Mouse (Mus musculus) CH12.LX (cell line): ENCODE data around the gene Polk.

Experiments
- CTCF ChIP-seq, 2 experiments: IDR thresholded peaks in 1 of 2; conservative IDR thresholded peaks in 1 of 2; 2 replicates each; pipeline ENCODE4 v1.5.1; 2011 to 2012; ENCODE audit warnings: low read depth in 2 of 2, low read length in 2 of 2, improper control_type of control experiment in 1 of 2, inconsistent platforms in 1 of 2, mild to moderate bottlenecking in 1 of 2, moderate library complexity in 1 of 2
- EP300 ChIP-seq: IDR thresholded peaks from 2 replicates; pipeline ENCODE4 v1.6.1; 2011; ENCODE audit warnings: low read length, improper control_type of control experiment
- ETS1 ChIP-seq: conservative IDR thresholded peaks from 2 replicates; pipeline ENCODE4 v1.6.1; 2012; ENCODE audit warnings: low read depth, mild to moderate bottlenecking, inconsistent platforms, low read length, improper control_type of control experiment, moderate library complexity
- HCFC1 ChIP-seq: IDR thresholded peaks from 2 replicates; pipeline ENCODE4 v1.6.1; 2012; ENCODE audit warnings: low read depth, mild to moderate bottlenecking, inconsistent platforms, low read length, improper control_type of control experiment
- MAX ChIP-seq: IDR thresholded peaks from 2 replicates; pipeline ENCODE4 v1.6.1; 2011; ENCODE audit warnings: low read length, improper control_type of control experiment
- MYC ChIP-seq: IDR thresholded peaks from 2 replicates; pipeline ENCODE4 v1.6.1; 2011; ENCODE audit warnings: low read depth, mild to moderate bottlenecking, improper control_type of control experiment, low read length
- NELFE ChIP-seq: IDR thresholded peaks from 2 replicates; pipeline ENCODE4 v1.6.1; 2011; ENCODE audit warnings: low read depth, low read length, improper control_type of control experiment
- POLR2A ChIP-seq: IDR thresholded peaks from 2 replicates; pipeline ENCODE4 v1.6.1; 2011; ENCODE audit warnings: low read depth, mild to moderate bottlenecking, improper control_type of control experiment, low read length
- SMC3 ChIP-seq: IDR thresholded peaks from 2 replicates; pipeline ENCODE4 v1.6.1; 2011; ENCODE audit warnings: low read depth, low read length, improper control_type of control experiment
- TBP ChIP-seq: conservative IDR thresholded peaks from 2 replicates; pipeline ENCODE4 v1.6.1; 2011; ENCODE audit warnings: low read depth, low read length, improper control_type of control experiment
- USF2 ChIP-seq: conservative IDR thresholded peaks from 2 replicates; pipeline ENCODE4 v1.6.1; 2011; ENCODE audit warnings: low read depth, low read length, improper control_type of control experiment

DNA sequence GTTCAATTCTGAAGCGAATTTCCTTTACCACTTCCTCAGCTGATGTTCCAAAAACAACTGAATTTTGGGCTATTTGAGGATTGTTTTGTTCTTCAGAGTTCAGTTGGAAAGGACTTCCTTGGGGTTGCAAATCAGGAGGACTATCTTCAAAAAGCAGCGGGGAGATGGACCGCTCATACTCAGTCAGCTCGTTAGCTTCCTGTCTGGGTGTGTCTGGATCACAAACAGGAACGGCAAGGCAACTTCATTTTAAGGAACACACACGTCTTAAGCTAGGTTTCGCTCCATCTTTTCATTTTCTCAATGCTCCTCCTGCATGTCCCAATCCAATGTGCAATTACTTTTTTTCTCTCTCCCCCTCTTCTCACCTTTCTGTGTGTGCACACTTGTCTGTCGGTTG lies 45.7 kb downstream of the Polk start:
- TF ChIP-seq EP300: no peak
- no peak for TF ChIP-seq CTCF (conservative IDR thresholded peaks at IDR 0.05 in 1 of 2, IDR thresholded peaks at IDR 0.05 in 1 of 2; ENCODE audit: low read depth in 2 of 2, low read length in 2 of 2)
- no peak for TF ChIP-seq POLR2A
- TF ChIP-seq MAX: no peak
- no peak for TF ChIP-seq NELFE
- TF ChIP-seq HCFC1: no peak
- TF ChIP-seq ETS1: no peak
- TF ChIP-seq TBP: no peak
- no peak for TF ChIP-seq MYC
- TF ChIP-seq USF2: no peak
- TF ChIP-seq SMC3: no peak
